Mouse (Mus musculus) liver, adult 2 months (tissue): ENCODE results near the gene Msrb3.

Experiments used
- CTCF ChIP-seq: fragments of 200-500 bp; IDR thresholded peaks from 2 replicates; pipeline ENCODE4 v1.5.1; 2011; ENCODE audit warnings: low read depth, low read length, control low read depth
- POLR2A ChIP-seq: fragments of 200-500 bp; IDR thresholded peaks from 2 replicates; pipeline ENCODE4 v1.6.1; 2011; ENCODE audit warnings: low read length, control low read depth; ENCODE audit not compliant: insufficient read depth; ENCODE audit errors: extremely low read depth

DNA sequence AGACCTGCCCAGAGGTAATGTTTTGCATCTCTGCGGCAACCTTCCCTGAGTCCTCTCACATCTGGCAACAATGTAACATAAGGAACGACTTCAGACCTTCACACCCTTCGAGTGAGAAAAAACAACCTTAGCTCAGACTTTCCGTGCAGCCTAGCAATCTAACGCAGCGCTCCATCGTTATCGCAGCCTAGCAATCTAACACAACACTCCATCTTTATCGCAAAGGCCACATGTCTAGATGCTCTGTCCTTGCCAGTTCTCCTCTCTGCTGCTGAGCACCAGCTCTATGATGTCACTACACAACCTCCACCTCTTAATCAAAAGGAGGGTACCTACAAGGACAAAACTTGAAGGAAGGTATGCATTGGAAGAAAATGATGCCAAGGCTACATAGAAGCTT, 115.5 kb downstream of the Msrb3 start:
- TF ChIP-seq CTCF (no peak), POLR2A (no peak)
